Mouse (Mus musculus): Measurements from ENCODE around the gene Syvn1. TPM values are rescaled to one million over a fixed set of nuclear protein-coding genes. Genes with fewer than 3 reads are reported as not detected.

The Syvn1 gene
- polyA plus RNA-seq, 1 experiment = 38.8 TPM

GRCm38 (mm10) chr19:6042293-6042692 is 4.1 kb upstream of the Syvn1 start:
- DNase-seq (ENCODE audit: low read depth) = no peak
- TF ChIP-seq POLR2A (IDR thresholded peaks at IDR 0.05; ENCODE audit: borderline replicate concordance, extremely low read depth, insufficient read depth, insufficient read length, poor library complexity, severe bottlenecking) (no peak), CTCF (IDR thresholded peaks at IDR 0.05; ENCODE audit: borderline replicate concordance, extremely low read depth, insufficient read depth, insufficient read length) (no peak)

- peak; percentile 9; the same call in 1 of the 2 replicates for TF ChIP-seq CTCF (IDR thresholded peaks at IDR 0.05; ENCODE audit: borderline replicate concordance, extremely low read depth, insufficient read depth, insufficient read length)
- peak; percentile 66 for DNase-seq (ENCODE audit: low read depth)
These were observed 2.3 kb upstream of the Syvn1 start for GRCm38 (mm10) chr19:6044102-6044501.

- no peak for TF ChIP-seq POLR2A (IDR thresholded peaks at IDR 0.05; ENCODE audit: borderline replicate concordance, extremely low read depth, insufficient read depth, insufficient read length, poor library complexity, severe bottlenecking)
- TF ChIP-seq CTCF (IDR thresholded peaks at IDR 0.05; ENCODE audit: borderline replicate concordance, extremely low read depth, insufficient read depth, insufficient read length) = no peak
- no peak for DNase-seq (ENCODE audit: low read depth)
These were observed 746 bp upstream of the Syvn1 start for GRCm38 (mm10) chr19:6045366-6046293.

- no peak for DNase-seq (ENCODE audit: low read depth)
- TF ChIP-seq POLR2A (IDR thresholded peaks at IDR 0.05; ENCODE audit: borderline replicate concordance, extremely low read depth, insufficient read depth, insufficient read length, poor library complexity, severe bottlenecking) (no peak), CTCF (IDR thresholded peaks at IDR 0.05; ENCODE audit: borderline replicate concordance, extremely low read depth, insufficient read depth, insufficient read length) (no peak)
These were observed 950 bp downstream of the Syvn1 start for GRCm38 (mm10) chr19:6047154-6047898.

GRCm38 (mm10) chr19:6047899-6048166 is 1.5 kb downstream of the Syvn1 start:
- DNase-seq (ENCODE audit: low read depth) = no peak
- no peak for TF ChIP-seq POLR2A (IDR thresholded peaks at IDR 0.05; ENCODE audit: borderline replicate concordance, extremely low read depth, insufficient read depth, insufficient read length, poor library complexity, severe bottlenecking)
- no peak for TF ChIP-seq CTCF (IDR thresholded peaks at IDR 0.05; ENCODE audit: borderline replicate concordance, extremely low read depth, insufficient read depth, insufficient read length)

GRCm38 (mm10) chr19:6048681-6049410 is 2.5 kb downstream of the Syvn1 start:
- no peak for DNase-seq (ENCODE audit: low read depth)
- TF ChIP-seq POLR2A (IDR thresholded peaks at IDR 0.05; ENCODE audit: borderline replicate concordance, extremely low read depth, insufficient read depth, insufficient read length, poor library complexity, severe bottlenecking) (no peak), CTCF (IDR thresholded peaks at IDR 0.05; ENCODE audit: borderline replicate concordance, extremely low read depth, insufficient read depth, insufficient read length) (no peak)

- no peak for TF ChIP-seq CTCF (IDR thresholded peaks at IDR 0.05; ENCODE audit: borderline replicate concordance, extremely low read depth, insufficient read depth, insufficient read length)
- no peak for TF ChIP-seq POLR2A (IDR thresholded peaks at IDR 0.05; ENCODE audit: borderline replicate concordance, extremely low read depth, insufficient read depth, insufficient read length, poor library complexity, severe bottlenecking)
- DNase-seq (ENCODE audit: low read depth) = no peak
These were observed 6.1 kb downstream of the Syvn1 start for GRCm38 (mm10) chr19:6052516-6052915.

GRCm38 (mm10) chr19:6054296-6054695 is 7.9 kb downstream of the Syvn1 start:
- DNase-seq (ENCODE audit: low read depth) = no peak
- TF ChIP-seq POLR2A (IDR thresholded peaks at IDR 0.05; ENCODE audit: borderline replicate concordance, extremely low read depth, insufficient read depth, insufficient read length, poor library complexity, severe bottlenecking) (no peak), CTCF (IDR thresholded peaks at IDR 0.05; ENCODE audit: borderline replicate concordance, extremely low read depth, insufficient read depth, insufficient read length) (no peak)

- no peak for DNase-seq (ENCODE audit: low read depth)
- TF ChIP-seq POLR2A (IDR thresholded peaks at IDR 0.05; ENCODE audit: borderline replicate concordance, extremely low read depth, insufficient read depth, insufficient read length, poor library complexity, severe bottlenecking) = no peak
- no peak for TF ChIP-seq CTCF (IDR thresholded peaks at IDR 0.05; ENCODE audit: borderline replicate concordance, extremely low read depth, insufficient read depth, insufficient read length)
These were observed 10.3 kb downstream of the Syvn1 start for GRCm38 (mm10) chr19:6056696-6057095.

- peak; percentile 99 for DNase-seq (ENCODE audit: low read depth)
- TF ChIP-seq CTCF (IDR thresholded peaks at IDR 0.05; ENCODE audit: borderline replicate concordance, extremely low read depth, insufficient read depth, insufficient read length) (no peak), POLR2A (IDR thresholded peaks at IDR 0.05; ENCODE audit: borderline replicate concordance, extremely low read depth, insufficient read depth, insufficient read length, poor library complexity, severe bottlenecking) (peak; percentile 79; the same call in 1 of the 2 replicates)
These were observed 11.1 kb downstream of the Syvn1 start, which contains the start of the genes Mrpl49 and Fau for GRCm38 (mm10) chr19:6057313-6058096. Mrpl49 (minus strand) TSS chr19:6057785. Fau (plus strand) TSS chr19:6057844.
